Mouse (Mus musculus): ENCODE data around the gene Prl4a1. TPM values are rescaled to one million over a fixed set of nuclear protein-coding genes. Genes with fewer than 3 reads are reported as not detected.

Gene Prl4a1
- polyA plus RNA-seq (2017; shearing (Covaris generic)), result not detected

GRCm38 (mm10) chr13:28015912-28016311 lies at the start of gene Prl4a1:
TSS of gene Prl4a1 (plus strand) at chr13:28016212.

Other genes starting within 250 kb of the Prl4a1 start
- gene Prl7c1, start 235.4 kb upstream of the Prl4a1 start, polyA plus RNA-seq (2017; shearing (Covaris generic)), result not detected
- gene Prl2a1, start 214.6 kb upstream of the Prl4a1 start, polyA plus RNA-seq (2017; shearing (Covaris generic)), result not detected
- gene Prl2c1, start 166.9 kb upstream of the Prl4a1 start, polyA plus RNA-seq (2017; shearing (Covaris generic)), result not detected
- not detected for gene Prl5a1, start 126.3 kb downstream of the Prl4a1 start, polyA plus RNA-seq (2017; shearing (Covaris generic))
- gene Gm11361, start 241.3 kb downstream of the Prl4a1 start, polyA plus RNA-seq (2017; shearing (Covaris generic)), result 1.1 TPM